Mouse (Mus musculus): ENCODE data around the gene Rpgrip1l. TPM values are rescaled to one million over a fixed set of nuclear protein-coding genes. Genes with fewer than 3 reads are reported as not detected.

Gene Rpgrip1l
- polyA plus RNA-seq, 1 experiment from 2014 or later: 10.6 TPM

DNA sequence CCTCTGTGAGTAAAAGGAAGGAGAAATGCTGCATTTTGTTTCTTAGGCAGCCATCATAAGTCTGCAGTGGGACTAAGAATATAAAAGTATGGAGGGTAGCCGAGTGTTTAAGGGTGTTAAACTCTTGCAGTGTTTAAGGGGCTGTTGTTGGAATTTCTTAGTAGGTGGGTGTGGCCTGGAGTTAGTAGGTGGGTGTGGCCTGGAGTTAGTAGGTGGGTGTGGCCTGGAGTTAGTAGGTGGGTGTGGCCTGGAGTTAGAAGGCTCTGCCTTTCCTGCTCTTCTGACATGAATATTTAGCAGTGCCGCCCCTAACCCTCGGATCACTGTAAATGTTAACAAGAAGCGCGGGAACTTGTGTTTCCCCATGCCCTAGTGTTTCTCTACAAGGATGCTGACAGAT, 40.0 kb upstream of the Rpgrip1l start:
- Histone ChIP-seq H3K4me1 (ENCODE audit: control insufficient read depth, insufficient read depth, low read depth, low read length) (peaks cover 18% of the 10 kb centered on the region), H3K4me2 (ENCODE audit: low read length) (no peak overlapping the region), H3K9ac (ENCODE audit: low read depth, low read length) (no peak overlapping the region), H3K27ac (ENCODE audit: low read depth, low read length) (no peak overlapping the region), H3K36me3 (ENCODE audit: control insufficient read depth, insufficient read depth, low read length) (no peaks in the 10 kb centered on the region), H3K9me3 (ENCODE audit: control insufficient read depth, low read length) (no peaks in the 10 kb centered on the region), H3K27me3 (replicated peaks; ENCODE audit: control insufficient read depth, insufficient read depth, low read length) (no peaks in the 10 kb centered on the region), H3K4me3 (ENCODE audit: low read length) (no peak overlapping the region)
- WGBS: 79% methylated on average over 5 of the region's 5 CpGs
- ATAC-seq: no peak

DNA sequence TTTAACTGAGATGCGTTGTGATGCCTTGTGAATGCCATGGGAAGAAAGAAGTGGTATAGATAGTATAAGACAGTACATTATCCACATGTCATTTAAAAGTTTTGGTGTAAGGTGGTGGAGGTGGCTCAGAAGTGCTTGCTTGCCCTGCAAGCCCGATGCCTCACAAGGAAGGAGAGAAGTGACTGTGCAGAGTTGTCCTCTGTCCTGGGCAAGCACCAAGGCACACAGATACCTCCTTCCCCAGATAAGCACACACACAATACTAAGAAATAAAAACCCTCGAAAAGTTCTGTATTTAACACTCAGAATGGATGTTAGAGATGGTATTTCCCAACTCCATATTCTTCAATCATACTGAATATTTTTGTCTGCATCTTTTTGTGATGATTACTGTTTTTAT, 39.5 kb upstream of the Rpgrip1l start:
- Histone ChIP-seq H3K27ac (ENCODE audit: low read depth, low read length) (no peak overlapping the region), H3K36me3 (ENCODE audit: control insufficient read depth, insufficient read depth, low read length) (no peaks in the 10 kb centered on the region), H3K9me3 (ENCODE audit: control insufficient read depth, low read length) (no peaks in the 10 kb centered on the region), H3K27me3 (replicated peaks; ENCODE audit: control insufficient read depth, insufficient read depth, low read length) (no peaks in the 10 kb centered on the region), H3K9ac (ENCODE audit: low read depth, low read length) (no peak overlapping the region), H3K4me2 (ENCODE audit: low read length) (no peak overlapping the region), H3K4me3 (ENCODE audit: low read length) (no peak overlapping the region), H3K4me1 (ENCODE audit: control insufficient read depth, insufficient read depth, low read depth, low read length) (peaks cover 18% of the 10 kb centered on the region)
- no peak for ATAC-seq
- WGBS: 92% methylated on average over 3 of the region's 3 CpGs

DNA sequence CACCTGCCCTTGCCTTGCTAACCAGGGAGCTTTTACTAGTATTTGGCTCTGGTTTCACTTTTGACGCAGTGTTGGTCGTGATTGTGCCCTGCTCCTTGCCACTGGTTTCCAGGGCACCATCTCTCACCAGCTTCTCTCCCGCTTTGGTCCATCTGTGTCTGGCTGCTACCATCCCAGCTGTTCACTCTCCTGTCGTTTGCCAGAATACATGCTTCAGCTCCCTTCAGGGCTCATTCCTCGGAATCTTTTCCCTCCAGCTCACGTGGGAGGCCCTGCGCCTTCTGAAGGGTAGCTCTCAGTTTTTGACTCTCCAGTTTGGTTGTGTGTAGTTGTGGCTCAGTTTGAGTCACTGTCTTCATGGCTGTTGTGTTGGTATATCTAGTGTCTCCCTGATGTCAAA, 37.6 kb upstream of the Rpgrip1l start:
- Histone ChIP-seq H3K27ac (ENCODE audit: low read depth, low read length) (no peak overlapping the region), H3K36me3 (ENCODE audit: control insufficient read depth, insufficient read depth, low read length) (no peaks in the 10 kb centered on the region), H3K9me3 (ENCODE audit: control insufficient read depth, low read length) (no peaks in the 10 kb centered on the region), H3K9ac (ENCODE audit: low read depth, low read length) (no peak overlapping the region), H3K4me1 (ENCODE audit: control insufficient read depth, insufficient read depth, low read depth, low read length) (peaks cover 10% of the 10 kb centered on the region), H3K4me2 (ENCODE audit: low read length) (no peak overlapping the region), H3K4me3 (ENCODE audit: low read length) (no peak overlapping the region), H3K27me3 (replicated peaks; ENCODE audit: control insufficient read depth, insufficient read depth, low read length) (no peaks in the 10 kb centered on the region)
- ATAC-seq: no peak
- WGBS: 68% methylated on average over 7 of the region's 7 CpGs

DNA sequence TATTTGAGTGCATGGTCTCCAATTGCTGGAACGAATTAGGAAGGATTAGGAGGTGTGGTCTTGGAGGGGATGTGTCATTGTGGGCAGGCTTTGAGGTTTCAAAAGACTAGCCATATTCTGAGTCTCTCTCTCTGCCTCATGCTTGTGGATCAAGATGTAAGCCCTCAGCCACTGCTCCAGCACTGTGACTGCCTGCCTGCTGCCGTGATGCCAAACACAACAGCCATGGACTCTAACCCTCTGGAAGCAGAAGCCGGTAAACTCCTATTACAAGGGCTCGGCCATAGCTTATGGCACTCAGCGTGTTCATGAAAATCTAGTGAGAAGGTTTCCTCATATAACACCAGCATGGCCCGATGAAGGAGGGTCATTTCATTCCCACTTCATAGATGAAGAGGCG, 36.8 kb upstream of the Rpgrip1l start:
- no peaks in the 10 kb centered on the region for H3K36me3 ChIP-seq (ENCODE audit: control insufficient read depth, insufficient read depth, low read length)
- no peak overlapping the region for H3K27ac ChIP-seq (ENCODE audit: low read depth, low read length)
- H3K4me2 ChIP-seq (ENCODE audit: low read length): no peak overlapping the region
- ATAC-seq: no peak
- H3K4me1 ChIP-seq (ENCODE audit: control insufficient read depth, insufficient read depth, low read depth, low read length): peaks cover 2% of the 10 kb centered on the region
- WGBS: 95% methylated on average over 7 of the region's 7 CpGs
- H3K4me3 ChIP-seq (ENCODE audit: low read length): no peak overlapping the region
- no peaks in the 10 kb centered on the region for H3K9me3 ChIP-seq (ENCODE audit: control insufficient read depth, low read length)
- H3K9ac ChIP-seq (ENCODE audit: low read depth, low read length): no peak overlapping the region
- H3K27me3 ChIP-seq (replicated peaks; ENCODE audit: control insufficient read depth, insufficient read depth, low read length): no peaks in the 10 kb centered on the region

DNA sequence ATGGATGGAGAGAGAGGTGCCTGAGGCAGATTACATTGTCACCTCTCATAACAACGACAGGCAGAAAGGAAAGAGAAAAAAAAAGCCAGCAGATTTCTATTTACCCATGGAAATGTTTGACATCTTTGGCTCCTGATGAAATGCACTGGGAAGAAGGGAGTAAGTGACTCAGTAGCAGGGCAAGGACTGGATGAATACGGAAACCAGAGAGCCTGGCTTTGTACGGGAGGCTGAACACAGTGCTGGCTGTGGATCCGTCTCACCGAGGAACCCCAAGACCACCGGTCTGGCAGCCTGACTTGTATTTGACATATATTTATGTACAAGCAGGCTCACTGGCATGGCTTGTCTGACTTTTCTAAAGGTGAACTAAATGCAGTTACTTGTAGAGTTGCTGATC, 34.5 kb upstream of the Rpgrip1l start:
- 70% methylated on average over 6 of the region's 6 CpGs for WGBS
- Histone ChIP-seq H3K36me3 (ENCODE audit: control insufficient read depth, insufficient read depth, low read length) (no peaks in the 10 kb centered on the region), H3K9me3 (ENCODE audit: control insufficient read depth, low read length) (no peaks in the 10 kb centered on the region), H3K4me1 (ENCODE audit: control insufficient read depth, insufficient read depth, low read depth, low read length) (no peaks in the 10 kb centered on the region), H3K4me3 (ENCODE audit: low read length) (no peak overlapping the region), H3K27ac (ENCODE audit: low read depth, low read length) (no peak overlapping the region), H3K9ac (ENCODE audit: low read depth, low read length) (no peak overlapping the region), H3K27me3 (replicated peaks; ENCODE audit: control insufficient read depth, insufficient read depth, low read length) (no peaks in the 10 kb centered on the region), H3K4me2 (ENCODE audit: low read length) (no peak overlapping the region)
- ATAC-seq: no peak

DNA sequence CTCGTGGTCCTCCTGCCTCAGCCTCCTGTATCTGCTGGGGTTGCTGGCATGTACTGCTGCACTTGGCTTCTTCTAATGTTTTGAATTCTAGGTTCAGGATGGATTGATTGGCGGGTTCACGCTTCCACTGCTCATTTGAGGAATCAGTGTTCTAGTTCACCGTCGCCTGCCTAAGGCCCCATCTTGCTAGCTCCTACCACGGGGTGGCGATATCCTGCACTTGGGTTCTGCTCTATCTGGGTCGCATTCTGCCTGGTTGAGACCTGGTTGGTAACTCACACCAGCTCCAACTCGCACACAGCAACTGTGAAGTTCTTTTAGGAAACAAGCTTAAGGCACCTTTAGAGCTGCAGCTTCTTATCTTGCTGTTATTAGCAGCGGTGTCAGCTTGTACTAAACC, 34.1 kb upstream of the Rpgrip1l start:
- 88% methylated on average over 10 of the region's 10 CpGs for WGBS
- no peaks in the 10 kb centered on the region for H3K27me3 ChIP-seq (replicated peaks; ENCODE audit: control insufficient read depth, insufficient read depth, low read length)
- ATAC-seq: no peak

DNA sequence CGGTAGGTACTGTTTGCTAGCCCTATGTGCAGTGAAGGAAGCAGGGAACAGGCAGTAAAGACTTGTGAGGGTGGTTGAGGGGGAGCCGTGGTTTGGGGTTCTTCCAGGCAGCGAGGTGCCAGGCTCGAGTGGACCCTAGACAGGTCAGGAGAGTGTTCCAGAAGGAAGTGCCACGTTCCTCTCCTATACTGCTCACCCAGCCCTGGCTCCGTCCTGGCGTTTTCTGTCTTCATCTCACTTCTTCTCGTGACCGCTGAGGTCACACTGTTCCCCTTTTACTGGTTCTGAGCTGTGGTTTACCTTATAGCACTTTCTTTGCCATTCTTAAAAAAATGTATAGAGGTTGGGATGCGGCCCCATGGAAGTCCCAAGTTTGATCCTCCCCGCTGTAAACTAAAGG, 31.6 kb upstream of the Rpgrip1l start:
- H3K9me3 ChIP-seq (ENCODE audit: control insufficient read depth, low read length): no peaks in the 10 kb centered on the region
- no peak overlapping the region for H3K4me2 ChIP-seq (ENCODE audit: low read length)
- no peak overlapping the region for H3K27ac ChIP-seq (ENCODE audit: low read depth, low read length)
- no peaks in the 10 kb centered on the region for H3K27me3 ChIP-seq (replicated peaks; ENCODE audit: control insufficient read depth, insufficient read depth, low read length)
- ATAC-seq: no peak
- H3K36me3 ChIP-seq (ENCODE audit: control insufficient read depth, insufficient read depth, low read length): no peaks in the 10 kb centered on the region
- WGBS: 91% methylated on average over 11 of the region's 11 CpGs
- no peaks in the 10 kb centered on the region for H3K4me1 ChIP-seq (ENCODE audit: control insufficient read depth, insufficient read depth, low read depth, low read length)
- no peak overlapping the region for H3K9ac ChIP-seq (ENCODE audit: low read depth, low read length)
- H3K4me3 ChIP-seq (ENCODE audit: low read length): no peak overlapping the region

More for the DNA sequence above, 34.1 kb upstream of the Rpgrip1l start:
- Histone ChIP-seq H3K36me3 (ENCODE audit: control insufficient read depth, insufficient read depth, low read length) (no peaks in the 10 kb centered on the region), H3K27ac (ENCODE audit: low read depth, low read length) (no peak overlapping the region), H3K4me1 (ENCODE audit: control insufficient read depth, insufficient read depth, low read depth, low read length) (no peaks in the 10 kb centered on the region), H3K9ac (ENCODE audit: low read depth, low read length) (no peak overlapping the region), H3K4me3 (ENCODE audit: low read length) (no peak overlapping the region), H3K9me3 (ENCODE audit: control insufficient read depth, low read length) (no peaks in the 10 kb centered on the region), H3K4me2 (ENCODE audit: low read length) (no peak overlapping the region)

DNA sequence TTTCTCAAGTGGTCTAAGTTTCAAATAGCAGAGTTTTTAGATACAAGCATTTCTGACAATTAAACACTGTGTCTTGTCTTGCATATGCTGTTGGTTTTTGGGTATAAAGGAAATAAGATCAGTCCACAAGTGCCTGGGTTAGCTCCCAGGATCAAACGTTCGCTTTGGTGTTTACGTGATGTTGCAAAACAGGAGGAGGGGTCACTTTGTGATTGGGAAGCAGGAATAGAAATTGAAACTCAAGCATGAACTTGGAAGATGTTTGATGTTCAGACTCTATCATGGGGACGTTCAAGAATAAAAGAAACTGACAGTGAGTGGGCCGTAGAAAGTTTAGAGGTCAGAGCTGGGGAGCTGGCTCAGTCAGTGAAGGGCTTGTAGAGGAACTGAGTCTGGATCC, 29.7 kb upstream of the Rpgrip1l start:
- Histone ChIP-seq H3K27ac (ENCODE audit: low read depth, low read length) (no peak overlapping the region), H3K4me3 (ENCODE audit: low read length) (no peak overlapping the region), H3K4me2 (ENCODE audit: low read length) (no peak overlapping the region), H3K9me3 (ENCODE audit: control insufficient read depth, low read length) (no peaks in the 10 kb centered on the region), H3K36me3 (ENCODE audit: control insufficient read depth, insufficient read depth, low read length) (no peaks in the 10 kb centered on the region), H3K27me3 (replicated peaks; ENCODE audit: control insufficient read depth, insufficient read depth, low read length) (no peaks in the 10 kb centered on the region), H3K9ac (ENCODE audit: low read depth, low read length) (no peak overlapping the region), H3K4me1 (ENCODE audit: control insufficient read depth, insufficient read depth, low read depth, low read length) (no peaks in the 10 kb centered on the region)
- no peak for ATAC-seq
- WGBS: 76% methylated on average over 5 of the region's 5 CpGs

DNA sequence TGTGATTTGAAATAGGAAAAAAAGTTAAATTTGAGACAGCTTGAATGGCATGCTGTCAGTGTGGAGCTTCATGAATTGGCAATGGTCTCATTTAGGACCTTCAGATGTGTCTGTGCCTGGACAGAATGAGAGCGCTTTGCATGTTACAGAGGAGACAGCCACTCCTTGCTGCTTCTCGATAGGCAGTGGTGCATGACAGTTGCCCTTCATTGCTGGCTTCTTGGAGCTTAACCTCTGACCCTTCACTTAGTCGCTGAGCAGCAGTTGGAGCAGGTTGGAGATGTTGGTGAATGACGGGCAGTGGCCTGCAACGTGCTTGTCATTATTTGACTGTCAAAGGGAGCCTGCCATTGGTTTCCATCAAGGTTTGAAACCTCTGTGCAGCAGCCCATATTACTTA, 29.1 kb upstream of the Rpgrip1l start:
- H3K4me3 ChIP-seq (ENCODE audit: low read length): no peak overlapping the region
- H3K4me2 ChIP-seq (ENCODE audit: low read length): no peak overlapping the region
- H3K9ac ChIP-seq (ENCODE audit: low read depth, low read length): no peak overlapping the region
- 43% methylated on average over 5 of the region's 5 CpGs for WGBS
- H3K36me3 ChIP-seq (ENCODE audit: control insufficient read depth, insufficient read depth, low read length): no peaks in the 10 kb centered on the region
- no peaks in the 10 kb centered on the region for H3K27me3 ChIP-seq (replicated peaks; ENCODE audit: control insufficient read depth, insufficient read depth, low read length)
- H3K27ac ChIP-seq (ENCODE audit: low read depth, low read length): no peak overlapping the region
- H3K4me1 ChIP-seq (ENCODE audit: control insufficient read depth, insufficient read depth, low read depth, low read length): no peaks in the 10 kb centered on the region
- ATAC-seq: no peak
- no peaks in the 10 kb centered on the region for H3K9me3 ChIP-seq (ENCODE audit: control insufficient read depth, low read length)

DNA sequence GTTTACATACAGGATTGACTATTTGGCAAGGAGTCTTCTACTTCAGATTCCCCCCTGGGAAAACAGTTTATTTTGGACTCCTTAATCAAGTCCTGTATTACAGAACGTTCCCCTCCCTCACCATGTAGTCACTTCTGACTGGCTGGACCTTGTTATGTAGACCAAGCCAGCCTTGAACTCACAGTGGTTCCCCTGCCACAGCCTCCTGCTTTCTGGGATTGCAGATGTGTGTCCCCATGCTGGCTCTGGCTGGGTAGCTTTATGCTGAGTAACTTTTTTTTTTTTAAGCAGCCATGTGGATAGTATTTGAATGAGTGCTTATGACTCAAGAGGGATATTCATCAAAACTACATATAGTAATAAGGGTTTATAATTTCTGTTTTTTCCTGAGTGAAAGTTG, 27.7 kb upstream of the Rpgrip1l start:
- Histone ChIP-seq H3K4me1 (ENCODE audit: control insufficient read depth, insufficient read depth, low read depth, low read length) (no peaks in the 10 kb centered on the region), H3K27me3 (replicated peaks; ENCODE audit: control insufficient read depth, insufficient read depth, low read length) (no peaks in the 10 kb centered on the region), H3K27ac (ENCODE audit: low read depth, low read length) (no peak overlapping the region), H3K4me2 (ENCODE audit: low read length) (no peak overlapping the region), H3K36me3 (ENCODE audit: control insufficient read depth, insufficient read depth, low read length) (no peaks in the 10 kb centered on the region), H3K4me3 (ENCODE audit: low read length) (no peak overlapping the region), H3K9me3 (ENCODE audit: control insufficient read depth, low read length) (no peaks in the 10 kb centered on the region; the same call in 1 of the 2 replicates), H3K9ac (ENCODE audit: low read depth, low read length) (no peak overlapping the region)
- ATAC-seq: no peak
- WGBS: 62% methylated on average over 1 of the region's 1 CpGs
